Mouse (Mus musculus) thymus, postnatal 4 days (tissue): ENCODE data around the gene Gng12.
A peak's percentile ranks its signal among the peaks of the same experiment; 100 is the strongest.
"Not testable (repeated sequence)": the region's sequence is repeated elsewhere in the genome, so short reads cannot be mapped to it uniquely, and the experiment has no call there.

Source experiments
- DNase-seq: peaks from one replicate; pipeline ENCODE4 v3.0.0; 2021

Gene Gng12

DNA sequence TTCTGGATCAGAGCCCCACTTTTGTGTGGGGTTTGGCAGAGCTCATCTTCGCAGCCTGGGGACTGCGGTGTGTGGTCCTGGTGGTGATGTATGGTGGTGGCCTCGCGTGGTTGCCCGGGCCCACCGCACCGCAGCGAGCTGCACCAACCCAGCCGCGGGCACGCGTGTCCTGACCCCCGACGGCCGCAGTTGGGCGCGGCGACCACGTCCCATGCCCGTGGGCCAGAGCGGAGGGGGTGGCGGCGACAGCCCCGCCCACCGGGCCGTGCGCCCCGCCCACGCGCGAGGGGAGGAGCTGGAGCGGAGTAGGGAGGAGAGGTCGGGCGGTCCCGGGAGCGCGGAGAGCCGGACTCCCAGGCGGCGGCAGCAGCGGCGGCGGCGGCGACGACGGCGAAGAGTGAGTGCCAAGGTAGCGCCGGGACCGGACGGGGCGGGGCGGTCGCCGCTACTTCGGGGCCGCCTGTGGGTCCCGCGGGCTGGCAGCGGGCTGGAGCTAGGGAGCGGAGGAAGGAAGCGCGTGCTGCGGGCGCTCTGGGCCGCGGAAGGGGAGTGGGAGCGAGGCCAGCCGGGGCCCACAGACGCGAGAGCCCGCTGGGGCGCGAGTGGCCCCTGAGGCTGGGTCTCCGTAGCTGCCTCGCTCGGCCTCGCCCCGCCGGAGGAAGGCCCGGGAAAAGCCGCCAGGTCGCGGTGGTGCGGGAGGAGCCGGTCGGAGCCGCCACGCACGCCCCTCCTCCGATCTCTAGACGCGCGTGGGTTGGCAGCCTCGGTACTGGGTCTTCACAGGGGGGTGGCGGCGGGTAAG lies at the start of gene Gng12:
Gene Gng12 (plus strand): TSS at position 279 of the 802 bp plus-strand sequence.
- peak; percentile 92 for DNase-seq

DNA sequence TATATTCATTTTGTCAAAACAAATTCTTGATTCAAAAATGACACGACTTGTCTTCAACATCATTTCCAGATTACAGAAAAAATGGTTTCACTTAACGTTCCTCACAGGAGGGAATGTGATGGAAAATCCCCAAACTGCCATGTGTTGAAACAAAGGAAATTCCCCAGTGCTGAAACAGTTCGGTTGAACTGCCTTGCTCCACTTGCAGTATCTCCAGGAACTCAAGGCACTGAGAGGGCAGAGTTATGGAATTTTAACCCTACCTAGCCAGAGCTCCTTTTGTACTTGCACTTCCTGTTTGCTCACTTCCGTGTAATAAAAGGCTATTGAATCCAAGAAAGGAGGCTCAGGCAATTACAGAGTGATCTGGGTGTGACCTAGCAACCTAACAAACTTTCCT lies 47.3 kb upstream of the Gng12 start:
- no peak for DNase-seq

GRCm38 (mm10) chr6:66856236-66856635 lies 40.0 kb upstream of the Gng12 start:
- no peak for DNase-seq

DNA sequence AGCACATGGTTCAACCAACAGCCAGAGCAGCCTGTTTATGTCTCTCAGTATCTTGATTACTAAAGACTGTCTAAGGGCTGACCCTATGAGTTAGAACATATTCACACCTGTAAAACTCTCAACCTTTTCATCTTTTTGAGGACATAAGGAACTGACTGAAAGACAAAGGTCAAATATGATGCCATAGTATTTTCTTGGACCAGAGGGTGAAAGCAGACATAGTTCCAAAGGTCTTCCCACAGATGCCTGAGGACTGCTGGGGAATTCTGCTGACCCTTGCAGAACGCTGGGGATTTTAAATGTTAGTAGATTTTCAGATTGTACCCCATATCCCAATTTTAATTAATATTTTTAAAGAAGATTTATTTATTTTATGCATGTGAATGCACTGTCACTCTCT lies 37.8 kb upstream of the Gng12 start:
- no peak for DNase-seq

- no peak for DNase-seq
Measured at GRCm38 (mm10) chr6:66859391-66859790, 36.8 kb upstream of the Gng12 start.

GRCm38 (mm10) chr6:66864463-66864862 lies 31.7 kb upstream of the Gng12 start:
- DNase-seq: no peak

DNA sequence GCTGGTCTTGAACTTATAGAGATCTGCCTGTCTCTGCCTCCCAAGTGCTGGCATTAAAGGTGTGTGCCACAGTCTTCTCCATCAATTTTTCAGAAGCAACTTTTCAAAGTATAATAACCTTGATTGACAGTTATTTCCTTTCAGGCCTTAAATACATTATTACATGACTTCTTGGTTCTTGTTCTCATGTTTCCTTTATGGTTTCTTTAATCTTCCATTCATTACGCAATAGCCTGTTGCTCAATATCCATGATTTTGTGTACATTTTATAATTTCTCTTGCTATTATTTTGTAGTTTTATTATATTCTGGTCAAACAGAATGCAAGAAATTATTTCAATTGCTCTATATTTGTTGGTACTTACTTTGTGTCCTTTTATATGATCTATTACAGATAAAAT lies 29.9 kb upstream of the Gng12 start:
- DNase-seq: no peak

DNA sequence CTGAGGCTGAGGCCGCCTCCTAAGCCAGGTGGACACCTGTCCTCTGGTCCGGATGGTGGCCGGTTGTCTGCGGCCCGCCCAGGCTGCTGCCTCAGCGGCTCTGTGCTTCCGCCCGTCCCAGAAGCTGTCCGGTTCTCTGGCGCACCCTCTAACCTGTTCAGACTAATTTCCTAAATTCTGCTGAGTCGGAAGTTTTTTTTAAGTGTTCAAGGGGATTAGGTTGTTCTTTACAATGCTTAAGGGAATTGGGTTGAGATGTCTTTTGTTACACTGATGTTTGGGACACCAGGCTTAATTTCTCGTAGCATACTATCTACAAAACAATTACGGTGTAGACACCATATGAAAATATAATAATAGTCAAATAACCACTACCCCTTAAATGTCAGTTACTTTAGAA lies 19.1 kb upstream of the Gng12 start:
- not testable (repeated sequence) for DNase-seq

- no peak for DNase-seq
Measured at GRCm38 (mm10) chr6:66890349-66891158, 5.6 kb upstream of the Gng12 start.

- no peak for DNase-seq
Measured at GRCm38 (mm10) chr6:66893950-66894349, 2.2 kb upstream of the Gng12 start.

DNA sequence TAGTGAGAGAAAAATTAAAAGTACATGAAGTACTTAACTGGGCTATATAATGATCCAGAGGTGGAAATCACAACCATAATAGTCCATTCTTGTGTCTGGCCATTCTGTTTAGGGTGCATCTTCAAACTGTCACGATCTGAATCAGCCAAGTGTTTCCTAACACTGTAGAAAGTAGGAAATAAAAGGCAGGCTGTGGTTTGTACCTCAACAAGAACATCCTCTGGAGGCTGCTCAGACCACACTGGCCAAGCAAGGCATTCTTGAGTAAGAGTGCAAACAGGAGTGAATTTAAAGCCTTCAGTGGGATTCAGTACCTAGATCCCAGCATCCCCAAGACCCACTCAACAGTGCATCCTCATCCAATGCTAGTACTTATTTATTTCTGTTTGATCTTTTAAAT lies 1.2 kb upstream of the Gng12 start:
- DNase-seq: no peak

- peak; percentile 47 for DNase-seq
Measured at GRCm38 (mm10) chr6:66896921-66897645, 886 bp downstream of the Gng12 start.

DNA sequence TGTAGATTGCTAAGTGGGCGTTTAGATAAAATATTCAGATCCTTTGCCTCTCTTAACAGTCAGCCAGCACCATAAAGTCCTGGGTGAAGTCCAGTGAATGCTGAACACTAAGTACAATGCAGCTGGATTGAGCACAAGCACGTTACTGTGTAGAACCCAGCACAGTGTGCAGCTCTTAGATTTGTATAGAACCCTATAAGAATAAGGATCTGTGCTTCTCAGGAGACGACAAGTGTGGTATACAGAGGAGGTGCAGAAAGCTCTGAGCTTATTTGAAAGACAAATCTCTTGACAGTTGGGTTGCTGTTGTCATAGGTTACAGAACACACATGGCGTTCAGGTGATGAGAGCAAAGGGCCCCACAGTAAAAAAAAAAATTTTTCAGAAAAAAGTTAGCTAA lies 1.8 kb downstream of the Gng12 start:
- no peak for DNase-seq

GRCm38 (mm10) chr6:66901926-66902325 lies 5.7 kb downstream of the Gng12 start:
- DNase-seq: no peak

DNA sequence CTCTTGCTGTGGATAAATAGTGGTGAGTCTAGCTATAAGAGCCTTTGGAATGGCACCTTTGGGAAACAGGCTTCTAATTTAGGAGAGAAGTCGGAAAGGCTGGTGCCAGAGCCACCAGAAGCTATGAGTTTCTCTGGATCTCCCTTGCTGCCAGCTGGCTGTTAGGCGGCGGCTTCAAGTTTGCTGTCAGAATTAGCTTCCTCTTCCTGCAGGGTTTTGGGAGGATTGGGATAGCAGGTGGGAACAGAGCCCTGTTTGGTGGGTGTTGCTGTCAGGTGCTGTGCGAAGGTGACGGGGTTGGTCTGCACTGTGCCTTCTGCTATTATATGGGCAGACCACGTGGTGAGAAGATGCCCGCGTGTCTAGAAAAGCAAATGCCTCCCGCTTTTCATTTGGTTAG lies 7.0 kb downstream of the Gng12 start:
- DNase-seq: no peak

GRCm38 (mm10) chr6:66903720-66904119 lies 7.5 kb downstream of the Gng12 start:
- DNase-seq: no peak

DNA sequence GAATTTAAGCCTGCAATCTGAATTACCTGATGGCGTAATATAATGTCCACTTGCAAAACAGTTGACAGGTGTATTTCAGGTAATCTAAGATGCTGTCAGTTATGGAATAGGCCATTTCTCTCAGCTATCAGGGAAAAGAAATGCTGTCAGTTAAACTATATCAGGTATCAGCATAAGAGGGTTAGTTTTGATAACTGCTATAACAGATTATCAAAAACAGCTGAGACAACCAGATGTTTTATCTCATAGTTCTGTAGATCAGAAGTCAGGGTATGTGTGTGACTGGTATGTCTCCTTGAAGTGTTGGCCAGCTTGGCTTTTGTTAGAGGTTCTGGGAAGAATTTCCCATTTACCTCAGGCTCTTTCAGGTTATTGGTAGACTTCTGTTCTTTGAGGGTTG lies 10.0 kb downstream of the Gng12 start:
- DNase-seq: no peak

DNA sequence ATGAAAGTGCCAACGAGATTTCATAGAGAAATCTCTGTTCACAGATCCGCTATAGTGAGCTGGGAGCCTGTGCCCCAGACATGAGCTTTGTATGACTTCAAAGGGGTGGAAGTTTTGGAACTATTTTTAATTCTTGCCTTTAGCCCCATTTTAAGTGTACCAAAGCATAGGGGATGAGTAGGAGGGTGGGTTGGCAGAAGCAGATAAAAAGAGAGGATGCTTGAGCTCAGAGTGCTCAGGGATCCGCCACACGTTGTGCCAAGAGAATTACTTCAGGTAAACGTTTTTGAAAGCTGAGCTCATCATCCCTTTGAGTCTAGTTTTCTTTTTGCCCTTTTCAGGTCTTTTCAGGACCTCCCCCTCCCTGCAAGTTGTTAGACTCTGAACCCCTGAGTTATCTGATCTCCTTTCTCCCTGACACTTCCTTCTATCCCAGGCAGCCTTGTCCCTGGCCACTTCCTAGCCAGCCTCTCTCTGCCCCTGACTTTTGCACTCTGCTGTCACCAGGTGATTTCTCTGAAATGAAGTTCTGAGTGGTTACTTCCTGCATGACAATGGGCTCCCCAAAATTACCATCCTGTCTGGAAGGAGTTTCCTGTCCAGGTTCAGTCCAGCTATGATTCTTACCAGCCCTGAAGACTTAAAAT lies 12.3 kb downstream of the Gng12 start:
- DNase-seq: no peak

- DNase-seq: no peak
Measured at GRCm38 (mm10) chr6:66910493-66911435, 14.6 kb downstream of the Gng12 start.

DNA sequence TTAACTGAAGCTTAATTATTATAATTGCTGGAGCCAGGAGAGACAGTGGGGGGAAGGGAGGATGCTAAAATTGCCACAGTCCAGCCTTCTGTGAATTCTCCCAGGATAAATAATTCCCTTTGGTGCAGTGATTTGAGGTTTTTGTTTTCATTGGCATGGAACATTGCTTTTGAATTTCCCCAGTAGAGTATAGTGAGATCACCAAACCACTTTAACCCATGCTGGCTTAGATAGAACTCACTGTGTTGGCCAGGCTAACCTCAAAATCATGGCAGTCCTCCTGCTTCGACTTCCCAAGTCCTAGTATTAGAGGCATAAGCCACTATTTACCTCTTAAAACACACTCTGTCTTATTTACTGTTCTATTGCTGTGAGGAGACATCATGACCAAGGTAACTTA lies 17.2 kb downstream of the Gng12 start:
- no peak for DNase-seq

DNA sequence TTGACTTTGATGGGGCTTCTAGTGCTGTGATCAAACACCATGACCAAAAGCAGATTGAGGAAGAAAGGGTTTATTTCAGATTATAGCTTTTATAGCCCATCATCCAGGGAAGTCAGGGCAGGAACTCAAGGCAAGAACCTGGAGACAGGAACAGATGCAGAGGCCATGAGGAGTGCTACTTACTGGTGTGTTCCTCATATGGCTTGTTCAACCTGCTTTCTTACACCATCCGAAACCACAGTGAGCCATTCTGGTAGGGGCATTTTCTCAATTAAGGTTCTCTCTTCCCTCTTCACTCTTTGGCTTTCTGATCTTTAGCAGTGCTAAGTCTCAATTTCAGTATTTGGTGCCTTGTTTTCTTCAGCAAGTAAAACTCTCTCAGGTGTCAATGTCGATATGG lies 19.4 kb downstream of the Gng12 start:
- DNase-seq: no peak

GRCm38 (mm10) chr6:66917032-66917431 lies 20.8 kb downstream of the Gng12 start:
- DNase-seq: no peak
